Mouse (Mus musculus) hindbrain, postnatal 0 days (tissue): Measurements from ENCODE around the gene Zmynd19. TPM values are rescaled to one million over a fixed set of nuclear protein-coding genes. Genes with fewer than 3 reads are reported as not detected.

Experiments
- ATAC-seq: fragments of 200-750 bp; cut with Nextera tagmentation; 2 replicates; pipeline ENCODE4 v1.8.0; 2017; ENCODE audit warnings: mild to moderate bottlenecking, moderate TSS enrichment, moderate library complexity
- DNase-seq: peaks from one replicate; pipeline ENCODE4 v3.0.0-alpha.2; 2015; ENCODE audit warnings: low spot score
- H3K27ac ChIP-seq: fragments of 300-500 bp; sonication (generic); 2 replicates; pipeline ENCODE4 v1.5.1; 2014; ENCODE audit warnings: mild to moderate bottlenecking
- H3K27me3 ChIP-seq: fragments of 300-500 bp; sonication (generic); 2 replicates; pipeline ENCODE4 v1.6.1; 2014; ENCODE audit warnings: low read length, mixed read lengths; ENCODE audit not compliant: insufficient read depth
- H3K36me3 ChIP-seq: fragments of 300-500 bp; sonication (generic); 2 replicates; pipeline ENCODE4 v1.6.1; 2014; ENCODE audit warnings: low read length, mixed read lengths; ENCODE audit not compliant: insufficient read depth
- H3K4me1 ChIP-seq: fragments of 300-500 bp; sonication (generic); 2 replicates; pipeline ENCODE4 v1.6.1; 2014; ENCODE audit warnings: antibody characterized with exemption, low read length, mixed read lengths; ENCODE audit not compliant: insufficient read depth
- H3K4me2 ChIP-seq: fragments of 300-500 bp; sonication (generic); 2 replicates; pipeline ENCODE4 v1.6.1; 2014; ENCODE audit warnings: low read depth, mild to moderate bottlenecking, low read length, moderate library complexity, mixed read lengths
- H3K4me3 ChIP-seq: fragments of 300-500 bp; sonication (generic); 2 replicates; pipeline ENCODE4 v1.5.1; 2014; ENCODE audit warnings: low read length
- H3K9ac ChIP-seq: fragments of 300-500 bp; sonication (generic); replicated peaks from 2 replicates; pipeline ENCODE4 v1.6.1; 2014; ENCODE audit warnings: mild to moderate bottlenecking, low read length, moderate library complexity, mixed read lengths
- H3K9me3 ChIP-seq: fragments of 300-500 bp; sonication (generic); 2 replicates; pipeline ENCODE4 v1.6.1; 2016; ENCODE audit warnings: low read length, mixed read lengths
- CTCF ChIP-seq: IDR thresholded peaks from 2 replicates; pipeline ENCODE4 v1.5.1; 2016; ENCODE audit warnings: antibody characterized with exemption, control low read depth, low read depth
- WGBS: fragments of 180-500 bp; shearing (Covaris S2); extraction: QIAGEN DNeasy Blood & Tissue Kit; methylation state at CpG from one replicate; pipeline ENCODE4 v1.1.7; 2014; 5-methylcytosine and 5-hydroxymethylcytosine counted together
- polyA plus RNA-seq: library from polyadenylated mRNA; unstranded; fragments of >200 nt; fragmentation: Nextera tagmentation; extraction: Ambion mirVana; gene quantifications from 2 replicates; pipeline ENCODE4 v1.2.1, GENCODE M21; 2015
- total RNA-seq: library from RNA; depleted of rRNA; stranded (reverse); fragments of >200 nt; gene quantifications from 2 replicates; pipeline ENCODE4 v1.2.3, GENCODE M21; 2014; rRNA removed

The Zmynd19 gene
- total RNA-seq (23.2 and 25.6 TPM in 2 replicates), polyA plus RNA-seq (19.2 and 21.0 TPM in 2 replicates)

- peak within 1 kb of the TSS; percentile 91 for H3K9ac ChIP-seq
- peak within 1 kb of the TSS; percentile 92 for H3K4me3 ChIP-seq
- WGBS: under 1% methylated on average over 97 of the region's 108 CpGs
- peaks cover 19% of the 10 kb centered on the region for H3K36me3 ChIP-seq
- DNase-seq: peak; percentile 99
- TF ChIP-seq CTCF: no peak
- peak; percentile 99 for ATAC-seq
- peaks cover 6% of the 10 kb centered on the region; the same call in 1 of the 2 replicates for H3K4me1 ChIP-seq
- no peaks in the 10 kb centered on the region for H3K9me3 ChIP-seq
- H3K27me3 ChIP-seq: no peaks in the 10 kb centered on the region
- H3K27ac ChIP-seq: peak within 1 kb of the TSS; percentile 77
- H3K4me2 ChIP-seq: peak within 1 kb of the TSS; percentile 84
Measured at GRCm38 (mm10) chr2:24949421-24950188, at the start of gene Zmynd19. TSS of gene Zmynd19 (plus strand) at chr2:24949792.

- Histone ChIP-seq H3K9ac (no peak overlapping the region), H3K27me3 (no peaks in the 10 kb centered on the region), H3K9me3 (no peaks in the 10 kb centered on the region), H3K4me2 (no peak overlapping the region), H3K36me3 (no peaks in the 10 kb centered on the region), H3K4me3 (no peak overlapping the region), H3K27ac (no peak overlapping the region), H3K4me1 (peaks cover 6% of the 10 kb centered on the region; the same call in 1 of the 2 replicates)
- DNase-seq (peak; percentile 44), ATAC-seq (no peak)
- TF ChIP-seq CTCF: no peak
- WGBS: 44% methylated on average over 5 of the region's 5 CpGs
Measured at GRCm38 (mm10) chr2:24901055-24901454, 48.5 kb upstream of the Zmynd19 start.

- H3K27me3 ChIP-seq: no peaks in the 10 kb centered on the region
- 80% methylated on average over 6 of the region's 6 CpGs for WGBS
- no peaks in the 10 kb centered on the region for H3K36me3 ChIP-seq
- peak; percentile 20 for DNase-seq
- no peak overlapping the region for H3K9ac ChIP-seq
- no peaks in the 10 kb centered on the region for H3K9me3 ChIP-seq
- H3K4me2 ChIP-seq: no peak overlapping the region
- peaks cover 6% of the 10 kb centered on the region; the same call in 1 of the 2 replicates for H3K4me1 ChIP-seq
- no peak overlapping the region for H3K4me3 ChIP-seq
- ATAC-seq: no peak
- H3K27ac ChIP-seq: no peak overlapping the region
- TF ChIP-seq CTCF: peak; percentile 37
Measured at GRCm38 (mm10) chr2:24902999-24903398, 46.6 kb upstream of the Zmynd19 start.

GRCm38 (mm10) chr2:24904823-24905652 is 44.6 kb upstream of the Zmynd19 start:
- Histone ChIP-seq H3K4me1 (peaks cover 6% of the 10 kb centered on the region; the same call in 1 of the 2 replicates), H3K9ac (no peak overlapping the region), H3K27me3 (no peaks in the 10 kb centered on the region), H3K4me2 (peak overlapping the region; percentile 17; the same call in 1 of the 2 replicates), H3K9me3 (no peaks in the 10 kb centered on the region), H3K4me3 (no peak overlapping the region), H3K36me3 (no peaks in the 10 kb centered on the region), H3K27ac (peak overlapping the region; percentile 17; the same call in 1 of the 2 replicates)
- ATAC-seq: no peak; the same call in 1 of the 2 replicates
- 43% methylated on average over 11 of the region's 11 CpGs for WGBS
- DNase-seq: peak; percentile 46
- TF ChIP-seq CTCF: no peak

GRCm38 (mm10) chr2:24905653-24906155 is 43.9 kb upstream of the Zmynd19 start:
- Histone ChIP-seq H3K27ac (peak overlapping the region; percentile 17; the same call in 1 of the 2 replicates), H3K4me1 (peaks cover 6% of the 10 kb centered on the region; the same call in 1 of the 2 replicates), H3K9me3 (no peaks in the 10 kb centered on the region), H3K36me3 (no peaks in the 10 kb centered on the region), H3K4me3 (no peak overlapping the region), H3K4me2 (peak overlapping the region; percentile 17; the same call in 1 of the 2 replicates), H3K9ac (no peak overlapping the region), H3K27me3 (no peaks in the 10 kb centered on the region)
- no peak for TF ChIP-seq CTCF
- 10% methylated on average over 2 of the region's 2 CpGs for WGBS
- ATAC-seq (no peak), DNase-seq (no peak)

- H3K4me1 ChIP-seq: no peaks in the 10 kb centered on the region; the same call in 1 of the 2 replicates
- H3K9me3 ChIP-seq: no peaks in the 10 kb centered on the region
- H3K4me2 ChIP-seq: no peak overlapping the region
- WGBS: 96% methylated on average over 4 of the region's 4 CpGs
- no peak for ATAC-seq
- DNase-seq: no peak
- H3K27me3 ChIP-seq: no peaks in the 10 kb centered on the region
- H3K36me3 ChIP-seq: no peaks in the 10 kb centered on the region
- no peak overlapping the region for H3K27ac ChIP-seq
- TF ChIP-seq CTCF: no peak
- H3K9ac ChIP-seq: no peak overlapping the region
- no peak overlapping the region for H3K4me3 ChIP-seq
Measured at GRCm38 (mm10) chr2:24910481-24910880, 39.1 kb upstream of the Zmynd19 start.
